Mouse (Mus musculus) layer of hippocampus, adult 18-20 months (tissue): ENCODE results near the gene Bend6. TPM values are rescaled to one million over a fixed set of nuclear protein-coding genes. Genes with fewer than 3 reads are reported as not detected.
A peak's percentile ranks its signal among the peaks of the same experiment; 100 is the strongest.

Experiments used
- DNase-seq, 2 experiments: peaks; one replicate each; pipeline ENCODE4 v3.0.0; 2022; ENCODE audit warnings: low spot score in 2 of 2
- long read RNA-seq: library from polyadenylated mRNA; stranded (forward); transcript quantifications from one replicate; pipeline ENCODE4 v2.0.0, GENCODE M21; 2021
- total RNA-seq, 2 experiments: library from RNA; stranded (reverse); gene quantifications; 2 replicates each; pipeline ENCODE4 v1.2.3; 2021

The Bend6 gene
- 10 to 100 TPM; 74.5 to 80.9 TPM for total RNA-seq
- long read RNA-seq, transcript Bend6-201 (7 exons, 2,487 nt): major isoform, 153 of 177 reads
- long read RNA-seq, partial matches to known transcripts: 4 of 177 reads
- long read RNA-seq, other reads (novel, unspliced or antisense): 18 of 177 reads

DNA sequence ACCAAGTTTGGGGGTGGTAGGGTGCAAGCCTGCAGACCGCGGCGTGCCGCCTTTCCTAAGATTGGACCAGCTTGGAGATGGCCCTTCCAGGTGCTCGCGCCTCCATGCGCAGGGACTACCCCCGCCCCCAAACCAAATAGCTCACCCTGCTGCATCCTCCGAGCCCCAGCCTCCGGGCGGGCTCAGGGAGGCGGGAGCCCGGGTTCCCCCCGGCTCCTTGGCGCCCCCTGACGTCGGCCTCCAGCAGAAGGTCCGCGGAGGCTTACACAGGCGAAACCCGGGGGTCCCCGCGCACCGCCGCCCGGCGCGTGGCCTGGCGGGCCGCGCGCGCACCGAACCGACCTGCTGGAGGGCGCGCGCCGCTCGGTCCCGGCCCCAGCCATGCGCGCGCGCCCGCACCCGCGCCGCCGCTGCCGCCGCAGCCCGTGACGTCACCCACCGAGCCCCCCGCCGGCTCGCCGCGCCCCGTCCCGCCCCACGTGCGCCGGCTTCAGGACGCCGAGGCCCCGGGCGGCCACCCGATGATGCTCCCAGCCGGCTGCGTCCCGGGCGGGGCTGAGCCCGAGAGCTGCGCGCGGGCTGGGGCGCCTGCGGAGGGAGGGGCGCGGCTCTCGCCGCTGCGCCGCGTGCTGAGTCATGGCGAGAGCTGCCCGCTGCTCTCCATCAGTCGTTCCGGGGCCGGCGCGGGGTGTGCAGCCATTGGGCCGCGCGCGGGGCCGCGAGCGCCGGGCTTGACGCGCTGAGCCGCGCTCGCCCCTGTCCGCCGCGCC, at the start of gene Bend6:
Bend6 (minus strand) TSS at position 396 of the 770 bp plus-strand sequence.
- peak; percentile 71 to 77 for DNase-seq

DNA sequence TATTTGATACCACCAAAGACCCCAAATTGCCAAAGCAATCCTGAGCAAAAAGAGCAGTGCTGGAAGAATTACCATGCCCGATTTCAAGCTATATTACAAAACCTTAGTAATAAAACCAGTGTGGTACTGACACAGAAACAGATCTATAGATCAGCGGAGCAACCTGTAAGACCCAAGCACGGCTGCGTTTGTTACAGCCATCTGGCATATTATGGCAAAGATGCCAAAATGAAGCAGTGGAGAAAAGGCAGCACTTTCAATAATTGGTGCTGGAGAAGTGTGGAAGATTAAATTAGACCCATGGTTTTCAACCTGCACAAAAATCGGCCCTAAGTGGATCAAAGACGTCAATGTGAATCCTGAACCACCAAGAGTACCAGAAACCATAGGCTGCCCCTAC, 48.0 kb upstream of the Bend6 start:
- DNase-seq: no peak

DNA sequence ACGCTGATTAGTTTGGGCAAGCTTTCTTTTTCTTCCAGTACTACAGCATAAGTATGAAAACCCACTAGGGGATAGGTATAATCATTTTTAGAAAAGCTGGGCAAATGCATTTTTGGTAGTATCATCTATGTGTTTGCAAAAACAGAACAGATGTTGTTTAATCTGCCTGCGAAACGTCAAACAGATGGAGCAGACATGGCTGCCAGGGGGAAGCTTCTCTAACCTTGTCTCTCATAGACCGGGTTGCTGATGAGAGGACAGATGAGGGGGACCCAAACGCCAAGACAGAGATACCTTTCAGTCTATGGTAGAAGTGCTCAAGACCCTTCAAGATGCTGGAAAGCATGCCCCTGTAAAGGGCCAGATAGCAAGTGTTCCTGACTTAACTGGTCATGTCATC, 40.9 kb upstream of the Bend6 start:
- DNase-seq: peak in 1 of 2 experiments; percentile 56

DNA sequence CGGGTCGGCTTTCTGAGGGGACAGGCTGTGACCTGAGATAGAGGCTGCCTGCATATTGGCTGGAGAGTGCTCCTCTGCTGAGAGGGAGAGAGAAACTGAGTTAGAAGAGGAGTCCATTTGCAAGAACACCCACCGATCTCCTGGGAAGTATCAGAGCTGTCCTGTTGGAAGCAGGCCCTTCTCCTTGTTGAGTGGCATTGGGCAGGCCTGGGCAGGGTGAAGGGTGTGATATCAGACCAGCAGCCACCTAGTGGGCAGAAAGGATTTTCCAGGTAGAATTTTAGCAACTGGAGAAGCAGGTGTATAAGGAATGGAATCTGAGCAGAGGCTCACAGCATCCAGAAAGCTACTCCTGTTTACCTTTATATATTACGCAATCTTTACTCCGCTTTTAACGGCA, 40.2 kb upstream of the Bend6 start:
- DNase-seq: no peak

DNA sequence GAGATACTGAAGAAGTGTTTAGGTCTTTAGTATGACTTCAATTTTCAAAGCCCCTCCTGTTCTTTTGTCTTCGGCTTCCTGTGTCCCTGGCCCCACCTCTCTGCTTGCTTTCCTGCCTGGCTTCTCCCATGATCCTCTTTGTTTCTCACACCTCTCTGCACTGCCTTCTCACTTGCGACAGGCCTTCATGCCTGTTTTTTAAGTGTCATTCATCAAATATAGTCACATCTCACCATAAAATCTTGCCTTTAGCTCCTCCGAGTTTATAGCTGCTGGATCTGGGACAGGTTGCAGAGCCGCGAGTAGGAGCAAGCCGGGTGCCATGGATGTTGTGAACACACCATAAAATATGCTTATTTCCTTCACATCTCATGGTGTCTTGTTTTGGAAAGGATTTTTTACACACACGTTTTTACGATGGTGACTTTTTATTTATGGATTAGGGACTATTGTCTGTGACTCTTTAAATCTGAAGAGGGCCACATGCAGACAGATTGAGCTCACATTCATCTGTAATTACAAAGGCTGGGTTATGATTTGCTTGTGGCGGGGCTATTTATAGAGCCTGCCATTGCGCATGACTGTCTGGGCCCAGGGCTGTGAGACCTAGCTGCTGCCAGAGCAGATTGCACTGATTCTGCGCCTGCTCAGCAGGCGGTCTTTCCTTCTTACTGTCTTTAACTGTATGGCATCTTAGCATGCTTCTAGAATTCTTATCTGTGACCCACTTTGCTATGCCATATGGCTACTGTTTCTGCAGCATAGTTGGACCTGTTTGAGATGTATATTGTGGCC, 39.2 kb upstream of the Bend6 start:
- peak; percentile 78 to 89 for DNase-seq

DNA sequence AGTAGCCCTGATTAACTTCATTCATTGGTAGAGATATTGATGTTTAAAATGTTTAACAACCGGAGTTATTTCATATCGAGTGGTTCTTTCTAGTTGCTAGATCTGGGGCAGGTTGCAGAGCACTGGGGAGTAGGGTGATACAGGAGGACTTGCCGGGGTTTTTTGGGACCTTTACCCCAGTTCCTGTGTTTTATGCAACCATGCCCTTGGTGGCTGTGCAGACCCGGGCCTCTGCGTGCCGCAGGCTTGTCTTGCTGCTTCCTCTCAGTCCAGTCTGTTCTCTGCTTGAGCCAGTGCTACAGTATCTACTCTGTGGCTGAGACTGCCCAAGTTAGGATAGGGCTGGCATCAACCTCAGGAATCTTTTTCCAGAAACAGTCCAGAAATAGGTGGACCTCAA, 38.1 kb upstream of the Bend6 start:
- DNase-seq: no peak

DNA sequence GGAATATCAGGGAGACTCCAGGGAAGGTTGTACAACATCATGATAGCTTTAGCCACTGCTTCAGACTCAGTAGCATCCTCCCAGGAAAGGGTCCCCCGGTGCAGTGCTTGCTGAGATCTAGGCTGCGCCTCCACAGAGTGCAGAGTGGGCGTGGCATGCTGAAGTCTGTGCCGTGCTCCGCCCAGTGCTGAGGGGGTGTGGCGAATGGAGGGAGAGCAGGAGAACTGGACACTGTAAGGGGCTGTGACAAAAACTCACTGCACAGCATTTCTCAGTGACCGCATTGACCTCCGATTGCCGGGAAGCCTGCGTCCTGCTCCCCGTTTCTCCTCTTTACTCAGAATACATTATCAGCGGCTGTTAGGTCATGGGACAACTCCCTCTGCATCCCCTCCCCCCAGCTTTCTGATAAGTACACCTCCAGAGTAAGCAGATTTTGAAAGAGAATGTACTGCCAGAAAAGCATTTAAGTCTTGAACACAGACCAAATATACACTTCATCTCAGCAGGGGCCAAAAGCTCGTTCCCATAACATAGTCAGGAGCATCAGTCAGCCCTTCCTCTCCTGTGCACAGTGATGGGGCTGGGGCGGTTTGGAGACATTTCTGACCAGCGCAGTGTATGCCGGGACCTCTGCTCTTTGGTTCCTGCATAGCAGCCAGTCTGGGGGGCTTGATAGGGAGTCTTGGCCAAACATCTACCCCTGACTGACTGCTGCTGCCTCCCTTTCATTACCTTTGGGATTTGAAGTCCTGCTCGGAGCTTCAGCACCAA, 37.5 kb upstream of the Bend6 start:
- DNase-seq: no peak

DNA sequence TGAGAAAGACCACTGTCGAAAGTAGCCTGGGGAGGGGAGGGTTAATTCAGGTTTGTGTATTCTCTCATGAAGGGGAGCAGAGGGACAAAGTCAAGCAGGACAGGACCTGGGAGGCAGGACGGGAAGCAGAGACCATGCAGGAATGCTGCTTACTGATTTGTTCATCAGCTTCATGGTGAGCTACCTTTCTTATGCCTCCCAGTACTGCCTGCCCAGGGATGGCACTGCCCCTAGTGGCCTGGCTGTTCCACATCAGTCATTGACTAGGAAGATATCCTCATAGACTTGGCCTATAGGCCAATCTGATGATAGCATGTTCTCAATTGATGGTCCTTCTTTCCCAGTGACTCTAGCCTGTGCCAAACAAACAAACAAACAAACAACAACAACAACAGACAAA, 36.3 kb upstream of the Bend6 start:
- no peak for DNase-seq

DNA sequence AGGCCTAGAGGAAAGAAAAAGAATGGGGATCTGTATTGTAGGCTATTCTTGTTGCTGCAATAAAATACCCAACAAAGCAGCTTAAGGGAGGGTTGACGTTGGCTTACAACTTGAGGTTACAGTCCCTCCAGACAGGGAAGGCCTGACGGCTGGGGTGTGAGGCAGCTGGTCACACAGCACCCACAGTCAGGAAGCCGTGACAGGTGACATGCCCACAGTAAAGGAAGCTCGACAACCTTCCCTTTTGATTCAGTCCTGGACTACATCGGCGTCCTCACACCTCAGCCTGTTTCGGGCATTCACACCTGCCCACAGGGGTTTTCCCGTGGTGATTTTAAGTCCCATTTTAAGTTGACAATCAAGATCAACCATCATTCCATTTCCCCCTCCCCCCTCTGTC, 35.0 kb upstream of the Bend6 start:
- DNase-seq: no peak

DNA sequence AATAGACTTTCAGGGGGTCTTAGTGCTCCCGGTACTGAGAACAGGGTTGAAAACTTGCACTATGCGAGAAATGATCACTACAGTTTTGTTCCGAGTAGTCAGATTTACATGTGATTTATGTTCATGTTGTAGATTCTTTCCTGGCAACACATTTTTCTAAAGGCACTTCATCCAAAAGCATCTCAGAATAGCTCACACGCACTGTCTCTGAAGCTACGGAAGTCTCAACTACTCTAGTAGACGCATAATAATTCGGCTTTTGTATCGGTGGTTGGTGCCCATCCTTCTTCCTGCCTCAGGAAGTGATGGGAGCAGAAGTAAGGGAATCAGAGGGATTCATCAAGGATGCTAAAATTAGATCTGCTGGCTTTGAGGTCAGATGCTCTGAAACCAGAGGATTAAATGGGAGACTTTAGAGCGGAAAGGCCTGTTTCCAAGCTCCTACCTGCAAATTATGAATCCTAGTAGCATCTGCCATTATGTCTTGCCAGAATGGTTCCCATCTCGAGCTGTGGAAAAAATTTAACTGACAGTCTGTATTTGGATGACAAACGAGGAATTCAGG, 32.8 kb upstream of the Bend6 start:
- no peak for DNase-seq

DNA sequence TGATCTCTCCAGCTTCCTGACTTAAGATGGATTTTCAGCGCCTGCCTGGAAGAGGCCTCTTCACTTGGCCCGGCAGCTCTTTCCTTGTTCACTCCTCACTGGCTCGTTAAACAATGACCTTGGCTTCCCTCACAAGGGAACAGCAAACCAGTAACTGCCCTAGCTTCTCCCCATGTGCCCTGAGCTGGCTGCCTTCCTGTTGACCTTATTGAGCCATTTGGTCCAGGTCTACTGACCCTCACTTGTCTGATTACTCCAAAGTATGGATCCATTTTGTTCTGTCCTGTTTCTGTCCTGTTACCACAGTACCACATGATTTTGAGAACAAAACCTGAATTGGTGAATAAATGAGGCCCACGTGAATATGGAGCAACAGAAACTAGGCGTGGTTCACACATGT, 32.2 kb upstream of the Bend6 start:
- DNase-seq: no peak

DNA sequence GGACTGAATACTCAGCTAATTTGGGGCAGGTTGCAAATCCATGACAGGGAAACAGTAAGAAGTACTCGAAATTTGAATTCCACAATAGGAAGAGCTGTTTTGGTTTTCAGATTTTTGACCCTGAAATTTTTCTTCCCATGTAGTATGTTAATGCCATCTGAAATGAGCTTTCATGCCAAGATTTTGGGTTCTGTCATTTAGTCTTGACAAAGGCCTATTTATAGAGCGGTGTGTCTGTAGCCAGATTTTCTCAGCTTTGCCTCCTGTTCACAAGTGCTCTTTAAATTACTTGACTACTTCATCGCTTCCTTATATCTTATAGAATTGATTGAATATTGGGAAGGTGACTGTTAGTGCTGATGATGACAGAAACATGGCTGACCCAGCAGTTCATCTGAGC, 28.3 kb upstream of the Bend6 start:
- DNase-seq: no peak

DNA sequence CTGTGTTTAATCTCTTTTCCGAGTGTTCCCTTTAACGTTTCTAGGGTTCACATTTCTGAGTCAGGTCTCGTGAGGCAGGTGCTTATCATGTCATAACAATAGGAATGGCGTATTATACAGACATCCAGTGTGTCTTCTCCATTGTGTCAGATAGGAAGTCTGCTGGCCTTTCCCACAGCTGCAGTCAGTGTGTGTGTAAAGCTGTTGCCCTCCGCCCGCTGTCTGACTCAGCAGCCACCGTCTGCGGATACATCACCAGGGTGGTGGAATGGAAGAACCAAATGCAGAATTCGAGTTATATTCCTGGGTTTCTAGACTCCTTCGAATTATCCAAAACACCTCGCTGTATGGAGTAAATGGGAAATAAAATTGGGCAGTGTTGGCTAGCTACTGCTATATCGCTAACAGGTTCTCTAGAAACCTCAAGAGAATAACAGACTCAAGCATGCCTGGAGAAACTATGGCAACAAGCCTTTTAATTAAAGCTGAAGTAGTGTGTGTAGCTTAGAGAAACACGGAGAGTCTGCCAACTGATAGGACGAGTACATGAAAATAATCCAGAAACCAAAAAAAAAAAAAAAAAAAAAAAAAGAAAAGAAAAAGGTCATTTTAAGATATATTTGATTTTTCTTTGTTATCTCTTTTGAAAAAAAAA, 25.4 kb upstream of the Bend6 start:
- DNase-seq: peak in 1 of 2 experiments; percentile 54

DNA sequence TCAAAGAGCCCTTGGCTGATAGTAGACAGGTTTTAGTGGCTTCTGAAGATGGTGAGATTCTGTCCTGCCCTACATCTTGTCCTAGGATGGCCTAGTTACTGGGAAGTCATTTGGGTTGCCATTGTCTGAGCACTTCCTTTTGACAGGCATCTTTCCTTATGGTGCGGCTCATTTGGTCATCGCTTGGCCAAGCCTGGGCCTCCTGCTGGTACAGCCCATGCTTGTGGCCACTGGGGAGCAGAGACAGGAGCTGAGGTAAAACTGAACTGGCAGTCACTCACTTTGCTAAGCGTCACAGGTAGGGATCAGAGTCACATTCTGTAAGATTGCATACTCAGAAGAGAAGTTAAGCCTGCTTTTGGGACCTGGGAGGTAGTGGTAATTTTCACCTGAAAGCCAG, 24.6 kb upstream of the Bend6 start:
- no peak for DNase-seq

DNA sequence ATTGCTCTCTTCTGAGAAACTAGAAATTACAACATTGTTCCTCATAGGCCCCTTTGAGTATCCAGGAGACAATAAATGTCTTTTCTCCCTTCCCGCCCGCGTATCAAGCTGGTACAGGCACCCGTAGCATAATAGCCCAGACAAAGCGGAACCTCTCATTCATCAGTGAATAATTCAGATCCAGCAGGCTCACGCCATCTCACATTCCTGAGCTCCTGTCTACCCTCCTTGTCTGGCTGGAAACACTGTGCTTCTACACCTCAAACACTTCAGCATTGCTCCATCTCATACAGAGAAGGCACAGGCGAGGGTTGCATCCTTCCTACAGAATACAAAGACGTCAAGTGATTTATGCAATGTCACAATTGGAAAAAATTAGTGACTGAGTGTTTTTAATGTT, 24.2 kb upstream of the Bend6 start:
- no peak for DNase-seq

DNA sequence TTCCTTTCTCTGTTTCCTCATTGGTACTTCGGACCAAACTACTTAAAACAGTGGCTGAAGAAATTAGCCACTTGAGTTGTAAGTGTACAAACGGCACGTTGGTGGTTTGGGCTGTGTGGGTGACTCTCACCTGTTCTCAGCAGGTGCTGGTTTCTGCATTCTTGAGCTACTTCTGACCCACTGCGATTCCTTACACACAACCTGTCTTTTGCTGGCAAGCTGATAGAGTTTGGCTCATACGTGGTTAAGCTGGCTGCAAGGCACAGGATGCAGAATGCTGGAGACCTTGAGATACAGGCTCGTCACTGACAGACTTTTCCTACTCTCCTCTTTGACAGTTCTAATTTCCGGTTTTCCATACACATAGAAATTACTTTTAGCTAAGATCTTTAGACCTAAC, 19.9 kb upstream of the Bend6 start:
- no peak for DNase-seq

DNA sequence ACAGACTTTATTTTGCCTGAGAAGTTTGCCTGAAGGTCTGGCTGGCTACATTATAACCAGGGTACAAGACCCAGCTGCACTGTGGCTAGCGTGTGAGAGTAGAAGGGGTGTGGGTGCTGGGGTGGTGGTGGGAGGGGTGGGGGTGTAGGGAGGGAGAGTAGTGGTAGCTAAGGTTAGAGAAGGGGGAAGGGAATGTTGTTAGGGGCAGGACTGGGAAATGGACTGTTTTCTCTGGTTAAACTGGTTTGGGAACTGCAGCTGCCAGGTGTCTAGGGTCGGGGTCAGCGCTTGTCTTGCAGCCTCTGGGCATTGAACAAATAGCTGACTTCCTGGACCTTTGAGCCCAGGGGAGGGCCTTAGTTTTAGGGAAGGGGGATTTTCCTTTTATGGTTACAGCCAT, 17.7 kb upstream of the Bend6 start:
- DNase-seq: no peak

DNA sequence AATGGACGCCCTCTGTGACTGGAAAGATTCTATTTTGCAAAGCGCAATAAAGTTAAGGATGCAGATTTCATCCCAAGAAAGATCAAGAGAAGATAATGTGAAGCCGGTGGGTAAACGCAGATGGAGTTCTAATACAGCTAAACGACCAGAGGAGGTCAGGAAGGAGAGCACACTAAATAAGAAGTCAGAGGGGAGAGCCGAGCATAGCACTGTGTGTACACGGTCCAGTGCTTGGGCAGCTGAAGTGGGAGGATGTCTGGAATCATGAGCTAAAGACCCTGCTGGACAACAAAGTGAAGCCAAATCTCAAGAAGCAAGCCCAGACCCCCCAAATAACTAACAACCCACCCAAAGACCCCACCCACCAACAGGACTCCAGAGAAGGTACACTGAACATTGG, 15.4 kb upstream of the Bend6 start:
- no peak for DNase-seq

DNA sequence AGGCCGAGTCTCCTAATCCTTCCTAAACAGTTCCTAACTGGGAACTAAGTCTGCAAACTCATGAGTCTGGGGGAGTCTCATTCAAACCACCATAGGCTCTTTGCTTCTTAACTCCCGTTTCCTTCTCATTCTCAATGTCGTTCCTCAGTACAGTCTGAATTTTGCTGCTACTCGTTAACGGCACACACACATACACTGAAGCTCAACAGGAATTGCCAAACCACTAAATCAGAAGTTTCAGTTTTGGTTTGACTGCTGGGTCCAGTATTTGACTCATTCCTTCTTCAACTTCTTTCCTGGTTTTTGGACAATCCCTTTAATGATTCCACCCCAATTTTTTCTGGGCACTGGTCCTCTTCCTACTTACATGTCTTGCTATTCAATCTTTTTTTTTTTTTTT, 8.9 kb upstream of the Bend6 start:
- no peak for DNase-seq

DNA sequence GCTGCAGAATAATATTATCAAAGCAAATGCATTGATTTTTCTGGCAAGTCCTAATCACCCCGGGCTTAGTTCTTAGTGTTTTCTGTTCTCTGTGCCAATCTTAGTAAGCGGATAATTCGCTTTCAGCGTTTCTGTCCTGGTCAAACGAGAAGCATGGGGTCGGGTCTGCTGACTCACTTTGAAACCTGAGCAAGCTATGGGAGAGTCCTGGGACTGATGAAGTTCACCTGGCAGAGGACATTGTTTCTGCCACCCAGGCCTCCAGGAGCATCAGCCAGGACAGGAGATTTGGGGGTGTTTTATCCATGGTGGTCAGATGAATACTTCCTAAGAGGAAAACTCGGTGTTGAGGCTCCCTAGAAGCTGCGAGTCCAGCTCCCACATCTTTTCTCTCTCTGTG, 4.0 kb upstream of the Bend6 start:
- DNase-seq: no peak
